Mouse (Mus musculus) liver, embryonic 15.5 days (tissue): ENCODE results near the gene Usp8. TPM values are rescaled to one million over a fixed set of nuclear protein-coding genes. Genes with fewer than 3 reads are reported as not detected.

Experiments used
- ATAC-seq: fragments of 200-750 bp; cut with Nextera tagmentation; 2 replicates; pipeline ENCODE4 v1.8.0; 2017; ENCODE audit warnings: moderate number of reproducible peaks, mild to moderate bottlenecking, moderate library complexity; ENCODE audit not compliant: insufficient read depth
- H3K27ac ChIP-seq: fragments of 300-500 bp; sonication (generic); replicated peaks from 2 replicates; pipeline ENCODE4 v1.5.1; 2015; ENCODE audit warnings: mild to moderate bottlenecking, inconsistent platforms
- H3K27me3 ChIP-seq: fragments of 300-500 bp; sonication (generic); 2 replicates; pipeline ENCODE4 v1.6.1; 2015; ENCODE audit warnings: mild to moderate bottlenecking, inconsistent platforms
- H3K36me3 ChIP-seq: fragments of 300-500 bp; sonication (generic); replicated peaks from 2 replicates; pipeline ENCODE4 v1.6.1; 2015; ENCODE audit warnings: moderate library complexity, mild to moderate bottlenecking, inconsistent platforms
- H3K4me1 ChIP-seq: fragments of 300-500 bp; sonication (generic); replicated peaks from 2 replicates; pipeline ENCODE4 v1.6.1; 2015; ENCODE audit warnings: inconsistent platforms
- H3K4me2 ChIP-seq: fragments of 300-500 bp; sonication (generic); 2 replicates; pipeline ENCODE4 v1.6.1; 2015; ENCODE audit warnings: moderate library complexity, mild to moderate bottlenecking, inconsistent platforms
- H3K4me3 ChIP-seq: fragments of 300-500 bp; sonication (generic); replicated peaks from 2 replicates; pipeline ENCODE4 v1.5.1; 2015; ENCODE audit warnings: mild to moderate bottlenecking, inconsistent platforms
- H3K9ac ChIP-seq: fragments of 300-500 bp; sonication (generic); 2 replicates; pipeline ENCODE4 v1.6.1; 2015; ENCODE audit warnings: moderate library complexity, mild to moderate bottlenecking, inconsistent platforms
- H3K9me3 ChIP-seq: fragments of 300-500 bp; sonication (generic); replicated peaks from 2 replicates; pipeline ENCODE4 v1.6.1; 2016; ENCODE audit warnings: inconsistent platforms
- WGBS: fragments of 180-500 bp; shearing (Covaris S2); methylation state at CpG from one replicate; pipeline ENCODE4 v1.1.7; 2015; ENCODE audit warnings: mixed read lengths; ENCODE audit not compliant: insufficient replicate concordance; 5-methylcytosine and 5-hydroxymethylcytosine counted together
- polyA plus RNA-seq: library from polyadenylated mRNA; unstranded; fragments of >200 nt; fragmentation: Nextera tagmentation; extraction: Ambion mirVana; gene quantifications from 2 replicates; pipeline ENCODE4 v1.2.1, GENCODE M21; 2015

The Usp8 gene
- 17.5 and 19.5 TPM in 2 replicates for polyA plus RNA-seq

- peaks cover 18% of the 10 kb centered on the region; the same call in 1 of the 2 replicates for H3K27me3 ChIP-seq
- H3K36me3 ChIP-seq: 0 out of 2 replicates have a peak, but pooled peaks cover 2% of the 10 kb centered on the region
- peak; percentile 100 for ATAC-seq
- WGBS: 3% methylated on average over 47 of the region's 47 CpGs
- no peaks in the 10 kb centered on the region for H3K9me3 ChIP-seq
- H3K4me1 ChIP-seq: peaks cover 21% of the 10 kb centered on the region
- H3K4me3 ChIP-seq: peak within 1 kb of the TSS; percentile 91
- H3K9ac ChIP-seq: peak within 1 kb of the TSS; percentile 88
- H3K4me2 ChIP-seq: peak within 1 kb of the TSS; percentile 81
- peak within 1 kb of the TSS; percentile 82 for H3K27ac ChIP-seq
Measured at GRCm38 (mm10) chr2:126706759-126707437, at the start of gene Usp8. Usp8 (plus strand) TSS chr2:126707328.

- no peaks in the 10 kb centered on the region for H3K9me3 ChIP-seq
- 0 out of 2 replicates have a peak, but pooled peaks cover 7% of the 10 kb centered on the region for H3K36me3 ChIP-seq
- peaks cover 5% of the 10 kb centered on the region for H3K4me1 ChIP-seq
- H3K27me3 ChIP-seq: no peaks in the 10 kb centered on the region
- 36% methylated on average over 4 of the region's 4 CpGs for WGBS
- H3K4me2 ChIP-seq: no peak overlapping the region
- no peak overlapping the region for H3K27ac ChIP-seq
- H3K9ac ChIP-seq: no peak overlapping the region
- no peak overlapping the region for H3K4me3 ChIP-seq
- no peak for ATAC-seq
Measured at GRCm38 (mm10) chr2:126663481-126663880, 43.6 kb upstream of the Usp8 start.

- no peak for ATAC-seq
- WGBS: 59% methylated on average over 3 of the region's 3 CpGs
- no peak overlapping the region for H3K4me2 ChIP-seq
- 0 out of 2 replicates have a peak, but pooled peaks cover 7% of the 10 kb centered on the region for H3K36me3 ChIP-seq
- H3K27me3 ChIP-seq: no peaks in the 10 kb centered on the region
- H3K27ac ChIP-seq: no peak overlapping the region
- H3K9me3 ChIP-seq: no peaks in the 10 kb centered on the region
- peaks cover 12% of the 10 kb centered on the region for H3K4me1 ChIP-seq
- H3K4me3 ChIP-seq: no peak overlapping the region
- H3K9ac ChIP-seq: no peak overlapping the region
Measured at GRCm38 (mm10) chr2:126665984-126666383, 41.1 kb upstream of the Usp8 start.

GRCm38 (mm10) chr2:126668621-126669252, 38.4 kb upstream of the Usp8 start:
- H3K27me3 ChIP-seq: no peaks in the 10 kb centered on the region
- WGBS: 71% methylated on average over 5 of the region's 5 CpGs
- H3K9me3 ChIP-seq: no peaks in the 10 kb centered on the region
- no peak overlapping the region for H3K4me2 ChIP-seq
- no peak overlapping the region for H3K9ac ChIP-seq
- H3K4me3 ChIP-seq: no peak overlapping the region
- H3K27ac ChIP-seq: 0 out of 2 replicates have a peak overlapping the region, but pooled peaks have one; percentile 4
- peaks cover 34% of the 10 kb centered on the region for H3K4me1 ChIP-seq
- ATAC-seq: no peak
- 0 out of 2 replicates have a peak, but pooled peaks cover 7% of the 10 kb centered on the region for H3K36me3 ChIP-seq

GRCm38 (mm10) chr2:126673317-126674242, 33.5 kb upstream of the Usp8 start:
- peak overlapping the region; percentile 96 for H3K27ac ChIP-seq
- peaks cover 47% of the 10 kb centered on the region for H3K4me1 ChIP-seq
- H3K4me3 ChIP-seq: peak overlapping the region; percentile 91
- no peaks in the 10 kb centered on the region for H3K36me3 ChIP-seq
- no peaks in the 10 kb centered on the region for H3K27me3 ChIP-seq
- peak overlapping the region; percentile 98 for H3K9ac ChIP-seq
- no peak for ATAC-seq
- peak overlapping the region; percentile 83 for H3K4me2 ChIP-seq
- no peaks in the 10 kb centered on the region for H3K9me3 ChIP-seq
- 15% methylated on average over 13 of the region's 13 CpGs for WGBS

- 0 out of 2 replicates have a peak, but pooled peaks cover 3% of the 10 kb centered on the region for H3K36me3 ChIP-seq
- peak overlapping the region; percentile 98 for H3K9ac ChIP-seq
- peak; percentile 60 for ATAC-seq
- peak overlapping the region; percentile 83 for H3K4me2 ChIP-seq
- no peaks in the 10 kb centered on the region for H3K9me3 ChIP-seq
- no peaks in the 10 kb centered on the region for H3K27me3 ChIP-seq
- H3K4me1 ChIP-seq: peaks cover 45% of the 10 kb centered on the region
- WGBS: under 1% methylated on average over 72 of the region's 77 CpGs
- peak overlapping the region; percentile 91 for H3K4me3 ChIP-seq
- H3K27ac ChIP-seq: peak overlapping the region; percentile 96
Measured at GRCm38 (mm10) chr2:126674441-126675168, 32.5 kb upstream of the Usp8 start.

GRCm38 (mm10) chr2:126675169-126676121, 31.7 kb upstream of the Usp8 start:
- under 1% methylated on average over 99 of the region's 99 CpGs for WGBS
- peak overlapping the region; percentile 98 for H3K9ac ChIP-seq
- no peaks in the 10 kb centered on the region for H3K9me3 ChIP-seq
- ATAC-seq: peak; percentile 84
- peak overlapping the region; percentile 96 for H3K27ac ChIP-seq
- H3K27me3 ChIP-seq: no peaks in the 10 kb centered on the region
- peak overlapping the region; percentile 91 for H3K4me3 ChIP-seq
- H3K36me3 ChIP-seq: 0 out of 2 replicates have a peak, but pooled peaks cover 6% of the 10 kb centered on the region
- peaks cover 43% of the 10 kb centered on the region for H3K4me1 ChIP-seq
- H3K4me2 ChIP-seq: peak overlapping the region; percentile 83

- H3K9me3 ChIP-seq: no peaks in the 10 kb centered on the region
- H3K36me3 ChIP-seq: 0 out of 2 replicates have a peak, but pooled peaks cover 7% of the 10 kb centered on the region
- peak within 1 kb of the TSS; percentile 91 for H3K4me3 ChIP-seq
- ATAC-seq: no peak
- H3K4me2 ChIP-seq: peak within 1 kb of the TSS; percentile 83
- H3K27me3 ChIP-seq: no peaks in the 10 kb centered on the region
- peak within 1 kb of the TSS; percentile 96 for H3K27ac ChIP-seq
- WGBS: 16% methylated on average over 12 of the region's 12 CpGs
- peak within 1 kb of the TSS; percentile 98 for H3K9ac ChIP-seq
- peaks cover 41% of the 10 kb centered on the region for H3K4me1 ChIP-seq
Measured at GRCm38 (mm10) chr2:126676122-126676515, 31.0 kb upstream of the Usp8 start, which contains the start of gene Gabpb1. Gabpb1 (minus strand) TSS chr2:126676337.

GRCm38 (mm10) chr2:126677366-126677765, 29.8 kb upstream of the Usp8 start:
- peaks cover 31% of the 10 kb centered on the region for H3K4me1 ChIP-seq
- H3K4me2 ChIP-seq: no peak overlapping the region
- H3K9ac ChIP-seq: no peak overlapping the region
- ATAC-seq: no peak
- no peaks in the 10 kb centered on the region for H3K27me3 ChIP-seq
- H3K36me3 ChIP-seq: 0 out of 2 replicates have a peak, but pooled peaks cover 7% of the 10 kb centered on the region
- H3K4me3 ChIP-seq: no peak overlapping the region
- no peak overlapping the region for H3K27ac ChIP-seq
- 73% methylated on average over 1 of the region's 1 CpGs for WGBS
- no peaks in the 10 kb centered on the region for H3K9me3 ChIP-seq
